Mouse (Mus musculus): ENCODE results near the gene Cbr2. TPM values are rescaled to one million over a fixed set of nuclear protein-coding genes. Genes with fewer than 3 reads are reported as not detected.

Cbr2 gene
- polyA plus RNA-seq, 1 experiment from 2014 or later = 0.51 TPM

DNA sequence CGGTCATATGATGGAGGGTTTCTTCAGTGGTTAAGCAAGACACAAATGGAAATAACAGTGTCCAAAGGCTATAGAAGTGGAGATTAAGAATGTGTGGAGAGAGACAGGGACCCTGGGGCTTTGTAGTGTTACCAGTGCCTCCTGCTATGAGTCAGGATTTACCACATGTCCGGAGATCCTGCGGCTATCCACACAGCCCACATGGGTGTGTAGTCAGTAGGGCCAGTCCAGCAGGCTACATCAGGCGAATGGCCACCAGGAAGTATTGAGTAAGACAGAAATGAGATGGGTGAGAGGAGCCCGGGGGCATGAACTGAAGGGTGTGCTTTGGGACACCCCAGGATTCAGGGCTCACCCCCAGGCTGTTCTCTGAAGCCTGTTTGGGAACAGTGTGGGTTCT, 49.2 kb downstream of the Cbr2 start:
- no peak for ATAC-seq (ENCODE audit: low FRiP score, low TSS enrichment)

DNA sequence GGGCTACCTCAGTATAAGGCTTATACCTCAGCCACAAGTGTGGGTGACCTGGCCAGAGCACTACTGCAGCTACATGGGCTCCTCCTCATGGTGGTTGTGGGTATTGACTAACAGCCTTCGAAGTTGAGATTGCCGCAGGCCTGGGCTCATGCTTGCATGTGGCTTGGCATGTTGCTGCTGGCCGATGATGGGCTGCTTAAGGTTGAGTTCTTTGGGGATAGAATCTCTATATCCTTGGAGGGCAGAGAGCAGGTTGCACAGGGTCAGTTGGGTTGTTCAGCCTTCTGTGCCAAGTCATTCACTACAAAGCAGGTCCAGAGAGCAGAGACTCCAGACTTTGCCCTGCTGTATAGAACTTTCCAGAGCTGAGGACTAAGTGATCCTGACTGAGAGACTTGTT, 52.0 kb downstream of the Cbr2 start:
- Histone ChIP-seq H3K4me3 (replicated peaks; ENCODE audit: low read depth, low read length) (no peak overlapping the region), H3K4me2 (ENCODE audit: low read length) (no peak overlapping the region), H3K4me1 (ENCODE audit: control insufficient read depth, insufficient read depth, low read length) (0 out of 2 replicates have a peak, but pooled peaks cover 3% of the 10 kb centered on the region), H3K27ac (replicated peaks; ENCODE audit: low read depth, low read length) (no peak overlapping the region), H3K9ac (replicated peaks; ENCODE audit: low read length) (no peak overlapping the region), H3K27me3 (ENCODE audit: control insufficient read depth, insufficient read depth, low read length) (no peaks in the 10 kb centered on the region), H3K36me3 (ENCODE audit: control insufficient read depth, insufficient read depth, low read length) (peaks cover 65% of the 10 kb centered on the region), H3K9me3 (ENCODE audit: control insufficient read depth, low read length) (no peaks in the 10 kb centered on the region)
- WGBS = 83% methylated on average over 3 of the region's 3 CpGs
- DNase-seq = no peak
- no peak for ATAC-seq (ENCODE audit: low FRiP score, low TSS enrichment)

More for the DNA sequence above, 49.2 kb downstream of the Cbr2 start:
- Histone ChIP-seq H3K9ac (replicated peaks; ENCODE audit: low read length) (no peak overlapping the region), H3K36me3 (ENCODE audit: control insufficient read depth, insufficient read depth, low read length) (peaks cover 73% of the 10 kb centered on the region), H3K9me3 (ENCODE audit: control insufficient read depth, low read length) (no peaks in the 10 kb centered on the region), H3K4me2 (ENCODE audit: low read length) (no peak overlapping the region), H3K27ac (replicated peaks; ENCODE audit: low read depth, low read length) (no peak overlapping the region), H3K27me3 (ENCODE audit: control insufficient read depth, insufficient read depth, low read length) (no peaks in the 10 kb centered on the region), H3K4me1 (ENCODE audit: control insufficient read depth, insufficient read depth, low read length) (no peaks in the 10 kb centered on the region), H3K4me3 (replicated peaks; ENCODE audit: low read depth, low read length) (no peak overlapping the region)
- 95% methylated on average over 5 of the region's 5 CpGs for WGBS
- DNase-seq = no peak

Other genes starting within 250 kb of the Cbr2 start
- 113 and 151 TPM in 2 replicates for gene Mrpl12, start 247.5 kb downstream of the Cbr2 start, polyA plus RNA-seq (2014; fragmentation: Nextera tagmentation; extraction: Ambion mirVana)
- 23.6 and 28.4 TPM in 2 replicates for gene Slc25a10, start 240.3 kb downstream of the Cbr2 start, polyA plus RNA-seq (2014; fragmentation: Nextera tagmentation; extraction: Ambion mirVana)
- gene Gcgr, start 201.4 kb downstream of the Cbr2 start, polyA plus RNA-seq (2014; fragmentation: Nextera tagmentation; extraction: Ambion mirVana) = 0.18 and 0.21 TPM in 2 replicates
- gene Mcrip1, start 182.4 kb downstream of the Cbr2 start, polyA plus RNA-seq (2014; fragmentation: Nextera tagmentation; extraction: Ambion mirVana) = 268 and 318 TPM in 2 replicates
- not detected in 2 replicates for gene Ppp1r27, start 181.0 kb downstream of the Cbr2 start, polyA plus RNA-seq (2014; fragmentation: Nextera tagmentation; extraction: Ambion mirVana)
- gene P4hb, start 158.9 kb downstream of the Cbr2 start, polyA plus RNA-seq (2014; fragmentation: Nextera tagmentation; extraction: Ambion mirVana) = 241 and 300 TPM in 2 replicates
- gene Arhgdia, start 150.5 kb downstream of the Cbr2 start, polyA plus RNA-seq (2014; fragmentation: Nextera tagmentation; extraction: Ambion mirVana) = 353 and 438 TPM in 2 replicates
- 277 and 282 TPM in 2 replicates for gene Alyref, start 133.7 kb downstream of the Cbr2 start, polyA plus RNA-seq (2014; fragmentation: Nextera tagmentation; extraction: Ambion mirVana)
- 210 and 266 TPM in 2 replicates for gene Anapc11, start 133.7 kb downstream of the Cbr2 start, polyA plus RNA-seq (2014; fragmentation: Nextera tagmentation; extraction: Ambion mirVana)
- gene Npb, start 123.6 kb downstream of the Cbr2 start, polyA plus RNA-seq (2014; fragmentation: Nextera tagmentation; extraction: Ambion mirVana) = 0.77 and 0.82 TPM in 2 replicates
- gene Pcyt2, start 114.2 kb downstream of the Cbr2 start, polyA plus RNA-seq (2014; fragmentation: Nextera tagmentation; extraction: Ambion mirVana) = 148 and 181 TPM in 2 replicates
- gene Sirt7, start 106.9 kb downstream of the Cbr2 start, polyA plus RNA-seq (2014; fragmentation: Nextera tagmentation; extraction: Ambion mirVana) = 38.4 and 39.5 TPM in 2 replicates
- gene Mafg, start 98.5 kb downstream of the Cbr2 start, polyA plus RNA-seq (2014; fragmentation: Nextera tagmentation; extraction: Ambion mirVana) = 37.4 and 42.5 TPM in 2 replicates
- 17.0 and 18.5 TPM in 2 replicates for gene Pycr1, start 88.3 kb downstream of the Cbr2 start, polyA plus RNA-seq (2014; fragmentation: Nextera tagmentation; extraction: Ambion mirVana)
- 0.51 and 1.5 TPM in 2 replicates for gene Myadml2, start 84.0 kb downstream of the Cbr2 start, polyA plus RNA-seq (2014; fragmentation: Nextera tagmentation; extraction: Ambion mirVana)
- 0.59 and 1.3 TPM in 2 replicates for gene Notum, start 70.9 kb downstream of the Cbr2 start, polyA plus RNA-seq (2014; fragmentation: Nextera tagmentation; extraction: Ambion mirVana)
- 136 and 141 TPM in 2 replicates for gene Aspscr1, start 59.1 kb downstream of the Cbr2 start, polyA plus RNA-seq (2014; fragmentation: Nextera tagmentation; extraction: Ambion mirVana)
- gene Cenpx, start 18.4 kb downstream of the Cbr2 start, polyA plus RNA-seq (2014; fragmentation: Nextera tagmentation; extraction: Ambion mirVana) = 99.1 and 105 TPM in 2 replicates
- gene Lrrc45, start 18.2 kb downstream of the Cbr2 start, polyA plus RNA-seq (2014; fragmentation: Nextera tagmentation; extraction: Ambion mirVana) = 50.4 and 72.1 TPM in 2 replicates
- gene Rac3, start 10.6 kb downstream of the Cbr2 start, polyA plus RNA-seq (2014; fragmentation: Nextera tagmentation; extraction: Ambion mirVana) = 113 and 646 TPM in 2 replicates
- gene Dcxr, start 4.8 kb downstream of the Cbr2 start, polyA plus RNA-seq (2014; fragmentation: Nextera tagmentation; extraction: Ambion mirVana) = 6.0 and 8.6 TPM in 2 replicates
- 2.0 and 2.2 TPM in 2 replicates for gene Hmga1b, start 30.7 kb upstream of the Cbr2 start, polyA plus RNA-seq (2014; fragmentation: Nextera tagmentation; extraction: Ambion mirVana)
- 83.9 and 102 TPM in 2 replicates for gene Rfng, start 52.1 kb upstream of the Cbr2 start, polyA plus RNA-seq (2014; fragmentation: Nextera tagmentation; extraction: Ambion mirVana)
- 303 and 316 TPM in 2 replicates for gene Gps1, start 52.2 kb upstream of the Cbr2 start, polyA plus RNA-seq (2014; fragmentation: Nextera tagmentation; extraction: Ambion mirVana)
- gene Dus1l, start 64.3 kb upstream of the Cbr2 start, polyA plus RNA-seq (2014; fragmentation: Nextera tagmentation; extraction: Ambion mirVana) = 39.4 and 48.0 TPM in 2 replicates
- 120 and 124 TPM in 2 replicates for gene Fasn, start 92.4 kb upstream of the Cbr2 start, polyA plus RNA-seq (2014; fragmentation: Nextera tagmentation; extraction: Ambion mirVana)
- 5.5 and 7.0 TPM in 2 replicates for gene Ccdc57, start 200.8 kb upstream of the Cbr2 start, polyA plus RNA-seq (2014; fragmentation: Nextera tagmentation; extraction: Ambion mirVana)
- gene Slc16a3, start 216.4 kb upstream of the Cbr2 start, polyA plus RNA-seq (2014; fragmentation: Nextera tagmentation; extraction: Ambion mirVana) = 3.4 and 4.8 TPM in 2 replicates

All from midbrain, embryonic 14.5 days (tissue).